Mouse (Mus musculus) CD8-positive naive resting alpha-beta T cell, adult 2 months (primary cell): ENCODE results near the gene Upk3a.
A peak's percentile ranks its signal among the peaks of the same experiment; 100 is the strongest.

Experiments used
- DNase-seq, 2 experiments: peaks; one replicate each; pipeline ENCODE4 v3.0.0; 2022; ENCODE audit warnings: low read depth in 2 of 2, low spot score in 2 of 2

Upk3a gene

GRCm38 (mm10) chr15:85047865-85048264 is 30.9 kb downstream of the Upk3a start:
- no peak for DNase-seq

GRCm38 (mm10) chr15:85049758-85050157 is 32.8 kb downstream of the Upk3a start:
- DNase-seq, result no peak

- DNase-seq, result no peak
Observed at GRCm38 (mm10) chr15:85054098-85054497, 37.2 kb downstream of the Upk3a start.

- no peak for DNase-seq
Observed at GRCm38 (mm10) chr15:85055186-85055585, 38.2 kb downstream of the Upk3a start.

- no peak for DNase-seq
Observed at GRCm38 (mm10) chr15:85063421-85063820, 46.5 kb downstream of the Upk3a start.

- peak; percentile 29 to 59 for DNase-seq
Observed at GRCm38 (mm10) chr15:85070561-85070960, 53.6 kb downstream of the Upk3a start.
